Comparison of ENCODE assay signal across 8 mouse cellular contexts in genomic region chr2:102185951-102186561, GRCm38 (mm10). TPM values are rescaled to one million over a fixed set of nuclear protein-coding genes. Genes with fewer than 3 reads are reported as not detected.
A peak's percentile ranks its signal among the peaks of the same experiment; 100 is the strongest.
DNase-seq lines count a peak whose midpoint lies in the region; ATAC-seq and TF ChIP-seq lines count a peak whose summit lies in the region.

Gene Ldlrad3 (minus strand): TSS chr2:102186385.

- H3K9ac ChIP-seq in MEL (ENCODE audit: control insufficient read depth, low read depth, low read length, poor library complexity, severe bottlenecking) = peak within 1 kb of the TSS; percentile 95
- peak within 1 kb of the TSS; percentile 79 for H3K9ac ChIP-seq in lung, embryonic 15.5 days

- ATAC-seq in hematopoietic stem cell, adult 5-6 weeks (replicated peaks in 1 of 2; ENCODE audit: insufficient read depth in 1 of 2, low FRiP score in 2 of 2, low TSS enrichment in 1 of 2, low read depth in 1 of 2, poor library complexity in 2 of 2, severe bottlenecking in 2 of 2) = peak; percentile 75 to 90
- ATAC-seq in lung, embryonic 15.5 days (ENCODE audit: borderline replicate concordance, extremely low read depth, low FRiP score, low TSS enrichment) = peak; percentile 95

- no peak within 1 kb of the TSS for H3K27ac ChIP-seq in MEL (ENCODE audit: control insufficient read depth, low read depth, low read length)
- peak within 1 kb of the TSS; percentile 95 for H3K27ac ChIP-seq in lung, embryonic 15.5 days
- peak within 1 kb of the TSS; percentile 64 for H3K27ac ChIP-seq in olfactory bulb, adult 2 months (ENCODE audit: insufficient read depth, low read depth, low read length)
- H3K27ac ChIP-seq in thymus, adult 2 months (ENCODE audit: control insufficient read depth, insufficient read depth, low read length) = 0 out of 2 replicates have a peak within 1 kb of the TSS, but pooled peaks have one; percentile 4

- H3K36me3 ChIP-seq in MEL (ENCODE audit: control insufficient read depth in 1 of 2, insufficient read depth in 2 of 2, low read length in 2 of 2) = peaks cover 0 to 4% of the 10 kb centered on the region in 2 experiments; a peak in 1 of 4 replicates
- H3K36me3 ChIP-seq in lung, embryonic 15.5 days = no peaks in the 10 kb centered on the region
- no peaks in the 10 kb centered on the region for H3K36me3 ChIP-seq in thymus, adult 2 months (ENCODE audit: control insufficient read depth, insufficient read depth, low read length)

- no peak for TF ChIP-seq RAD21 in MEL (IDR thresholded peaks at IDR 0.05; ENCODE audit: low read depth, low read length)

- no peaks in the 10 kb centered on the region for H3K9me3 ChIP-seq in MEL (replicated peaks; ENCODE audit: insufficient read depth, low read length)
- no peaks in the 10 kb centered on the region for H3K9me3 ChIP-seq in lung, embryonic 15.5 days

- TF ChIP-seq CTCF in MEL (IDR thresholded peaks at IDR 0.05 in 2 of 3, conservative IDR thresholded peaks at IDR 0.05 in 1 of 3; ENCODE audit: control insufficient read depth in 1 of 3, insufficient read depth in 1 of 3, low read depth in 2 of 3, low read length in 3 of 3, poor library complexity in 1 of 3, severe bottlenecking in 1 of 3) = no peak
- no peak for TF ChIP-seq CTCF in olfactory bulb, adult 2 months (IDR thresholded peaks at IDR 0.05; ENCODE audit: insufficient read depth, low read depth, low read length)
- TF ChIP-seq CTCF in thymus, adult 2 months (IDR thresholded peaks at IDR 0.05; ENCODE audit: borderline replicate concordance, control insufficient read depth, extremely low read depth, insufficient read depth, low read length, poor library complexity) = no peak

- no peaks in the 10 kb centered on the region for H3K27me3 ChIP-seq in MEL (ENCODE audit: control insufficient read depth in 1 of 2, insufficient read depth in 2 of 2, low read length in 2 of 2)
- no peaks in the 10 kb centered on the region for H3K27me3 ChIP-seq in lung, embryonic 15.5 days
- H3K27me3 ChIP-seq in thymus, adult 2 months (ENCODE audit: control insufficient read depth, insufficient read depth, low read length) = no peaks in the 10 kb centered on the region

- no peak for TF ChIP-seq EP300 in MEL (IDR thresholded peaks at IDR 0.05; ENCODE audit: low read depth in 1 of 2, low read length in 2 of 2)

- peak; percentile 87 for DNase-seq in MEL (ENCODE audit: low read depth, low spot score)
- DNase-seq in cerebellum, adult 8-10 months = peak; percentile 89
- DNase-seq in forelimb bud, embryonic 11.5 days (ENCODE audit: low read depth, low spot score) = peak; percentile 85
- DNase-seq in layer of hippocampus, adult 9-10 months (ENCODE audit: low spot score) = peak; percentile 20
- DNase-seq in thymus, adult 2 months = peak; percentile 85

- H3K79me2 ChIP-seq in MEL (ENCODE audit: control insufficient read depth, insufficient read depth, low read length, poor library complexity) = no peaks in the 10 kb centered on the region; the same call in 1 of the 2 replicates

- H3K4me2 ChIP-seq in lung, embryonic 15.5 days = peak within 1 kb of the TSS; percentile 66

- H3K4me1 ChIP-seq in MEL (ENCODE audit: control insufficient read depth in 1 of 2, insufficient read depth in 2 of 2, low read length in 2 of 2) = peaks cover 3 to 4% of the 10 kb centered on the region in 2 experiments; a peak in 2 of 4 replicates
- H3K4me1 ChIP-seq in lung, embryonic 15.5 days = peaks cover 33% of the 10 kb centered on the region
- H3K4me1 ChIP-seq in olfactory bulb, adult 2 months (ENCODE audit: control insufficient read depth, insufficient read depth, low read length) = peaks cover 9% of the 10 kb centered on the region; the same call in 1 of the 2 replicates
- H3K4me1 ChIP-seq in thymus, adult 2 months (replicated peaks; ENCODE audit: control insufficient read depth, insufficient read depth, low read length) = peaks cover 30% of the 10 kb centered on the region

- H3K4me3 ChIP-seq in MEL (ENCODE audit: control insufficient read depth in 1 of 2, insufficient read depth in 1 of 2, low read depth in 2 of 2, low read length in 2 of 2) = peak within 1 kb of the TSS; percentile 70 to 80
- peak within 1 kb of the TSS; percentile 91 for H3K4me3 ChIP-seq in lung, embryonic 15.5 days
- H3K4me3 ChIP-seq in olfactory bulb, adult 2 months (ENCODE audit: insufficient read depth, low read depth, low read length) = peak within 1 kb of the TSS; percentile 63
- H3K4me3 ChIP-seq in thymus, adult 2 months (ENCODE audit: control insufficient read depth, insufficient read depth, low read length) = peak within 1 kb of the TSS; percentile 73

- TF ChIP-seq POLR2A in MEL (IDR thresholded peaks at IDR 0.05; ENCODE audit: control insufficient read depth in 1 of 2, insufficient read depth in 1 of 2, low read depth in 1 of 2, low read length in 2 of 2, poor library complexity in 1 of 2) = peak; percentile 75 to 90
- peak; percentile 25 for TF ChIP-seq POLR2A in olfactory bulb, adult 2 months (IDR thresholded peaks at IDR 0.05; ENCODE audit: insufficient read depth, low read depth, low read length)
- 0 out of 2 replicates have a peak, but pooled peaks have one; percentile 33 for TF ChIP-seq POLR2A in thymus, adult 2 months (IDR thresholded peaks at IDR 0.05; ENCODE audit: control insufficient read depth, extremely low read depth, insufficient read depth, low read length, poor library complexity)

- under 1% methylated on average over 57 of the region's 77 CpGs for WGBS in lung, embryonic 15.5 days
- WGBS in olfactory bulb, adult 2 months = under 1% methylated on average over 77 of the region's 77 CpGs
- under 1% methylated on average over 77 of the region's 77 CpGs for WGBS in thymus, adult 2 months

TF ChIP-seq in MEL, 35 proteins besides CTCF, POLR2A, EP300 and RAD21 (continues in another document):
- TF ChIP-seq GATA1 (IDR thresholded peaks at IDR 0.05; ENCODE audit: low read depth, low read length) = no peak
- no peak for TF ChIP-seq MAZ (IDR thresholded peaks at IDR 0.05; ENCODE audit: low read depth, low read length)
- no peak for TF ChIP-seq USF2 (IDR thresholded peaks at IDR 0.05; ENCODE audit: borderline replicate concordance in 1 of 2, insufficient read depth in 1 of 2, low read depth in 1 of 2, low read length in 2 of 2)
- no peak for TF ChIP-seq E2F4 (IDR thresholded peaks at IDR 0.05; ENCODE audit: borderline replicate concordance, low read depth, low read length)
- no peak for TF ChIP-seq RCOR1 (IDR thresholded peaks at IDR 0.05; ENCODE audit: low read depth, low read length)
- TF ChIP-seq GABPA (IDR thresholded peaks at IDR 0.05; ENCODE audit: low read depth, low read length) = no peak
- TF ChIP-seq SMC3 (IDR thresholded peaks at IDR 0.05; ENCODE audit: low read depth, low read length) = no peak
- TF ChIP-seq USF1 (IDR thresholded peaks at IDR 0.05; ENCODE audit: low read depth, low read length) = no peak
- TF ChIP-seq NELFE (IDR thresholded peaks at IDR 0.05; ENCODE audit: low read depth, low read length) = peak; percentile 80
- no peak for TF ChIP-seq TBP (IDR thresholded peaks at IDR 0.05; ENCODE audit: low read depth, low read length)
- no peak for TF ChIP-seq ELF1 (IDR thresholded peaks at IDR 0.05; ENCODE audit: low read depth, low read length)
- TF ChIP-seq UBTF (IDR thresholded peaks at IDR 0.05; ENCODE audit: borderline replicate concordance, insufficient read depth, low read depth, low read length) = no peak
- TF ChIP-seq MXI1 (IDR thresholded peaks at IDR 0.05; ENCODE audit: low read depth, low read length) = peak; percentile 89
- TF ChIP-seq BHLHE40 (IDR thresholded peaks at IDR 0.05; ENCODE audit: borderline replicate concordance, low read depth, low read length) = no peak
- 0 out of 2 replicates have a peak, but pooled peaks have one; percentile 5 for TF ChIP-seq MYC (IDR thresholded peaks at IDR 0.05; ENCODE audit: low read depth, low read length)
- TF ChIP-seq ZMIZ1 (IDR thresholded peaks at IDR 0.05; ENCODE audit: low read depth, low read length) = 0 out of 2 replicates have a peak, but pooled peaks have one; percentile 39
- peak; percentile 68; the same call in 1 of the 2 replicates for TF ChIP-seq MAX (IDR thresholded peaks at IDR 0.05; ENCODE audit: low read length)
- TF ChIP-seq MYB (IDR thresholded peaks at IDR 0.05; ENCODE audit: low read depth, low read length) = no peak
- no peak for TF ChIP-seq CHD2 (IDR thresholded peaks at IDR 0.05; ENCODE audit: low read length)
- TF ChIP-seq TAL1 (IDR thresholded peaks at IDR 0.05; ENCODE audit: low read length) = no peak
- no peak for TF ChIP-seq ZNF384 (IDR thresholded peaks at IDR 0.05; ENCODE audit: low read depth, low read length)
- TF ChIP-seq POLR2AphosphoS5 (IDR thresholded peaks at IDR 0.05; ENCODE audit: borderline replicate concordance, low read depth, low read length) = no peak
- TF ChIP-seq NRF1 (IDR thresholded peaks at IDR 0.05; ENCODE audit: insufficient read depth, low read depth, low read length, poor library complexity, severe bottlenecking) = no peak
- 0 out of 2 replicates have a peak, but pooled peaks have one; percentile 6 for TF ChIP-seq ETS1 (IDR thresholded peaks at IDR 0.05; ENCODE audit: low read depth, low read length)
- no peak for TF ChIP-seq MEF2A (IDR thresholded peaks at IDR 0.05; ENCODE audit: extremely low read depth, insufficient replicate concordance, low read depth, low read length, poor library complexity, severe bottlenecking)
- no peak for TF ChIP-seq MAFK (IDR thresholded peaks at IDR 0.05; ENCODE audit: borderline replicate concordance, low read depth, low read length)
- no peak for TF ChIP-seq ZKSCAN1 (IDR thresholded peaks at IDR 0.05; ENCODE audit: low read depth, low read length)
- TF ChIP-seq KAT2A (conservative IDR thresholded peaks at IDR 0.05; ENCODE audit: low read depth, low read length) = no peak
- no peak for TF ChIP-seq HCFC1 (IDR thresholded peaks at IDR 0.05; ENCODE audit: low read depth, low read length)
- no peak for TF ChIP-seq TCF12 (IDR thresholded peaks at IDR 0.05; ENCODE audit: low read depth, low read length)
- no peak for TF ChIP-seq POLR2AphosphoS2 (IDR thresholded peaks at IDR 0.05; ENCODE audit: low read length)
- TF ChIP-seq JUND (IDR thresholded peaks at IDR 0.05; ENCODE audit: low read depth, low read length) = no peak
- TF ChIP-seq SIN3A (IDR thresholded peaks at IDR 0.05; ENCODE audit: low read length) = peak; percentile 58; the same call in 1 of the 2 replicates

RNA-seq across cellular contexts. Expression of gene Ldlrad3, which starts in this region (rescaled TPM):
- total RNA-seq in MEL (2012; rRNA removed) = 3.1 and 3.5 TPM in 2 replicates
- polyA plus RNA-seq in MEL (2012; ENCODE audit: insufficient read depth in 1 of 2, insufficient read length in 2 of 2, low read depth in 1 of 2, low replicate concordance in 2 of 2, missing spikeins in 1 of 2) = 1 to 10 TPM in 1 of 2 experiments, not detected in 1; 6.1 TPM
- total RNA-seq in hematopoietic stem cell, adult 5-6 weeks (2017) = 10.2 and 12.9 TPM in 2 replicates
- polyA plus RNA-seq in lung, embryonic 15.5 days (2015; fragmentation: Nextera tagmentation; extraction: Ambion mirVana) = 43.8 and 48.5 TPM in 2 replicates
- not detected in 2 replicates for polyA plus RNA-seq in olfactory bulb, adult 2 months (2012; ENCODE audit: insufficient read depth, insufficient read length, low replicate concordance, missing spikeins)
- polyA plus RNA-seq in thymus, adult 2 months (2012; rRNA removed) = 12.9 and 15.4 TPM in 2 replicates

Comparison
In these comparisons a context has a peak if more than half of its experiments do, and no peak if none do; other contexts are left out.
1. DNase-seq: peak in every context shown above with its lines; median percentile 89 in cerebellum, adult 8-10 months; 87 in MEL; 85 in forelimb bud, embryonic 11.5 days; 85 in thymus, adult 2 months; 20 in layer of hippocampus, adult 9-10 months.
2. POLR2A ChIP-seq: peak in every context shown above with its lines; median percentile 82 in MEL; 33 in thymus, adult 2 months; 25 in olfactory bulb, adult 2 months.